8 mouse cellular contexts compared by ENCODE assay signal in the genomic region with DNA sequence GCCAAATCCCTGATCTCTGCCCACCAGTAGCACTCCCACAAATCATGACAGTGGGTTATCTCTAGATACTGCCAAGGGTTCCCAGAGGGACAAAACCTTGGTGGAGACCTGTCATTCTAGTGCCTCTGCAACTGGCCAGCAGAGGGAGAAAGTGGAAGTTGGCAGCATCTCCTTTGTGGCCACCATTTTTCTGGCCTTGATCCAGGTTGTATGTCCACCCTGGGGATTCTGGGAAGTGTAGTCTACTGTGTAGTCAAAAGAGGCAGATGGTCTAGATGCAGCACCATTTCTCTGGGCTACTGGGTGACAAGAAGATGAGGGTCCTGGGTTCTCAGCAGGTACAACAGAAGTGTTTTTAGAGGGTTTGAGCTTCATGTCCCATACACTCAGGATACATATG.
DNase-seq lines count a peak whose midpoint lies in the region; ATAC-seq and TF ChIP-seq lines count a peak whose summit lies in the region.

No protein-coding gene starts in this region.

- H3K27me3 ChIP-seq in heart, postnatal 0 days (ENCODE audit: control insufficient read depth, insufficient read depth, low read length): 0 out of 2 replicates have a peak, but pooled peaks cover 4% of the 10 kb centered on the region
- H3K27me3 ChIP-seq in heart, embryonic 12.5 days (replicated peaks): peaks cover 17% of the 10 kb centered on the region
- H3K27me3 ChIP-seq in testis, adult 2 months (ENCODE audit: control insufficient read depth, insufficient read depth, low read length): no peaks in the 10 kb centered on the region

- TF ChIP-seq POLR2A in testis, adult 2 months (IDR thresholded peaks at IDR 0.05; ENCODE audit: control insufficient read depth, low read depth, low read length): no peak

- H3K27ac ChIP-seq in heart, postnatal 0 days (ENCODE audit: low read depth): no peak overlapping the region
- H3K27ac ChIP-seq in heart, embryonic 12.5 days (ENCODE audit: poor library complexity, severe bottlenecking): no peak overlapping the region
- no peak overlapping the region for H3K27ac ChIP-seq in testis, adult 2 months (ENCODE audit: control insufficient read depth, insufficient read depth, low read depth, low read length)

- no peak overlapping the region for H3K9ac ChIP-seq in heart, postnatal 0 days (replicated peaks; ENCODE audit: low read depth, low read length)
- H3K9ac ChIP-seq in heart, embryonic 12.5 days: no peak overlapping the region

- no peak overlapping the region for H3K4me3 ChIP-seq in heart, postnatal 0 days (ENCODE audit: low read depth, low read length)
- H3K4me3 ChIP-seq in heart, embryonic 12.5 days: no peak overlapping the region
- peak overlapping the region; percentile 68 for H3K4me3 ChIP-seq in testis, adult 2 months (ENCODE audit: control insufficient read depth, low read depth, low read length)

- H3K9me3 ChIP-seq in heart, postnatal 0 days (replicated peaks; ENCODE audit: control insufficient read depth, low read length): no peaks in the 10 kb centered on the region
- H3K9me3 ChIP-seq in heart, embryonic 12.5 days (replicated peaks): no peaks in the 10 kb centered on the region

- ATAC-seq in heart, postnatal 0 days (ENCODE audit: insufficient read depth, low read depth): peak; percentile 49; the same call in 1 of the 2 replicates
- ATAC-seq in heart, embryonic 12.5 days (ENCODE audit: insufficient number of reproducible peaks, low FRiP score): no peak

- no peak for TF ChIP-seq EP300 in heart, postnatal 0 days (IDR thresholded peaks at IDR 0.05; ENCODE audit: low read depth)

- no peaks in the 10 kb centered on the region for H3K4me1 ChIP-seq in heart, postnatal 0 days (ENCODE audit: control insufficient read depth, insufficient read depth)
- no peaks in the 10 kb centered on the region for H3K4me1 ChIP-seq in heart, embryonic 12.5 days (replicated peaks)
- H3K4me1 ChIP-seq in testis, adult 2 months (ENCODE audit: control insufficient read depth, insufficient read depth, low read length): peaks cover 2% of the 10 kb centered on the region; the same call in 1 of the 2 replicates

- H3K4me2 ChIP-seq in heart, postnatal 0 days (ENCODE audit: low read depth, low read length): no peak overlapping the region
- no peak overlapping the region for H3K4me2 ChIP-seq in heart, embryonic 12.5 days

- H3K36me3 ChIP-seq in heart, postnatal 0 days (replicated peaks; ENCODE audit: control insufficient read depth, insufficient read depth, low read length): no peaks in the 10 kb centered on the region
- no peaks in the 10 kb centered on the region for H3K36me3 ChIP-seq in heart, embryonic 12.5 days
- H3K36me3 ChIP-seq in testis, adult 2 months (ENCODE audit: control insufficient read depth, insufficient read depth, low read length): no peaks in the 10 kb centered on the region

- DNase-seq in heart, postnatal 0 days (ENCODE audit: low spot score): peak; percentile 63
- DNase-seq in right cerebral cortex, postnatal 14 days: peak; percentile 29
- no peak for DNase-seq in right cerebral cortex, postnatal 36 days (ENCODE audit: low spot score in 2 of 2)
- peak; percentile 62 for DNase-seq in cerebellum, adult 11-12 months
- peak; percentile 49 to 59 for DNase-seq in kidney, postnatal 36 days
- DNase-seq in thymus, postnatal 4 days: no peak

- peak; percentile 58 for TF ChIP-seq CTCF in heart, postnatal 0 days (IDR thresholded peaks at IDR 0.05; ENCODE audit: low read depth)
- TF ChIP-seq CTCF in testis, adult 2 months (IDR thresholded peaks at IDR 0.05; ENCODE audit: control insufficient read depth, insufficient read depth, insufficient replicate concordance, low read depth, low read length): no peak

Comparison
In these comparisons a context has a peak if more than half of its experiments do, and no peak if none do; other contexts are left out.
1. DNase-seq: peak in heart, postnatal 0 days (single experiment), right cerebral cortex, postnatal 14 days (single experiment), cerebellum, adult 11-12 months (single experiment) and kidney, postnatal 36 days (2 of 2); none in right cerebral cortex, postnatal 36 days (0 of 2) and thymus, postnatal 4 days (single experiment).